Mouse (Mus musculus): ENCODE results near the gene Ttll3. TPM values are rescaled to one million over a fixed set of nuclear protein-coding genes. Genes with fewer than 3 reads are reported as not detected.
A peak's percentile ranks its signal among the peaks of the same experiment; 100 is the strongest.

Ttll3 gene
- polyA plus RNA-seq, 1 experiment from 2014 or later, result 7.4 TPM

DNA sequence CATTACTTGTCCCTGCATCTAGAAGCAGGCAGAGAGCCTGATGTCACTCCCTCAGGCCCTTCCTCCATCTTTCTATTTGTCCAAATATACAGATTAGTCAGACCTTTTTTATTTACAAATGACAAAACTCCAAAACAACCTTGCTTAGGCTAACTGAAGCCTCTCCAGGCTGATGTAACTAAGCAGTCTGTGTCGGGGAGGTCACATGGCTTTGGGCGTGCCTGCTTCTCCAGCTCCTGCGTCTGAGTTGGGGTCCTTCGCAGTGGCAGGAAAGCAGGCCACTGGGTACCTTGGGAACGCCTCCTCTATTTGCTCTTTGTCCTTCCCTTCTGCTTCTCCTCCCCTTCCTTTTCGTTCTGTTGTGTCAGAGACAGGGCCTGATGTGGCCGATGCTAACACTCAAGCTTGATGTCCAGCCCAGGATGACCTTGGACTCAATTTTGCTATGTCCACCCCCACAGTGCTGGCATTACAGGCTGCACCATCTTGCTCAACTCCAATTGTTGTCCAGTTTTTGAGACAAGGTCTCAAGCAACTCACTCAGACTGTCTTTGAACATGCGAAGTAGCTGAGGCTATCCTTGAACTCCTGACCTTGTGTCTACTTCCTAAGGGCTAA, 24.4 kb upstream of the Ttll3 start:
- Histone ChIP-seq H3K4me3 (no peak overlapping the region), H3K27me3 (ENCODE audit: insufficient read depth, poor library complexity, severe bottlenecking) (no peaks in the 10 kb centered on the region), H3K9me3 (no peaks in the 10 kb centered on the region), H3K36me3 (peaks cover 30% of the 10 kb centered on the region), H3K27ac (no peak overlapping the region), H3K4me1 (replicated peaks) (no peaks in the 10 kb centered on the region)
- DNase-seq (ENCODE audit: low spot score), result no peak
- 69% methylated on average over 8 of the region's 8 CpGs for WGBS

DNA sequence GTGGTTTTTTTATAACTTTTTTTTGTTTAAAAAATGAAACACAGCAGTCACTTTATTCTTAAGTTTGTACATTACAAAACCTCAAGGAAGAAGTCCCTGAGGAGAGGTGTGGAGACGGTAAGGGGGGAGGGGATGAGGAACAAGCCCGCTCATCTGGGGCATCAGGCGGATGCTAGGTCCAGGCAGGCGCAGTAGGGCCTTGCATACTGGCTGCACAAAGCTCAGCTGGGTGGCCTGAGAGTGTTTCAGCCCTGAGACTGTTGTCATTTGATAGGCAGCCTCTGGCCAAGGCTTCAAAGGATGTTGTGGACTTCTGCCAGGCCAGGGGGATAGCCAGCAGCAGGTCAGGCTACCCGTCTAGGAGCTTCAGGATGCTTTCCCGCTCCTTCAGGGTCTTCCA, 22.4 kb upstream of the Ttll3 start:
- H3K27ac ChIP-seq, result no peak overlapping the region
- no peaks in the 10 kb centered on the region for H3K27me3 ChIP-seq (ENCODE audit: insufficient read depth, poor library complexity, severe bottlenecking)
- peaks cover 50% of the 10 kb centered on the region for H3K36me3 ChIP-seq
- 92% methylated on average over 6 of the region's 6 CpGs for WGBS
- H3K4me3 ChIP-seq, result no peak overlapping the region
- no peak for DNase-seq (ENCODE audit: low spot score)
- H3K4me1 ChIP-seq (replicated peaks), result no peaks in the 10 kb centered on the region
- H3K9me3 ChIP-seq, result no peaks in the 10 kb centered on the region

DNA sequence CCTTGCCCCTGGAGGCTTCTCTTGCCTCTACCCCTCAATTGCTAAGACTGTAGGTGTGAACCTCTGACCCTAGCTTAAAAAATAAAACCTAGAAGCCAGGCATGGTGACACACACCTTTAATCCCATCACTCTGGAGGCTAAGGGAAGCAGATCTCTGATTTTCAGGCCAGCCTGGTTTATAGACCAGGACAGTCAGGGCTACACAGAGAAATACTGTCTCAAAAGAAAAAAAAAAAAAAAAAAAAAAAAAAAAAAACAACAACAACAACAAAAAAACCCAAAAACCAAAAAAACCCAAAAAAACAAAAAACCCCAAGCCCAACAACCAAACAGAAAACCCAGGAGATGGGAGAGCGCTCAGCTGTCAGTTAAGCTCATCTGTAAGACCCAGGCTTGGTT, 21.5 kb upstream of the Ttll3 start:
- H3K36me3 ChIP-seq, result peaks cover 59% of the 10 kb centered on the region
- no peak for DNase-seq (ENCODE audit: low spot score)
- H3K4me1 ChIP-seq (replicated peaks), result no peaks in the 10 kb centered on the region
- H3K9me3 ChIP-seq, result no peaks in the 10 kb centered on the region
- WGBS, result 98% methylated on average over 1 of the region's 1 CpGs
- no peak overlapping the region for H3K4me3 ChIP-seq
- H3K27me3 ChIP-seq (ENCODE audit: insufficient read depth, poor library complexity, severe bottlenecking), result no peaks in the 10 kb centered on the region
- no peak overlapping the region for H3K27ac ChIP-seq

DNA sequence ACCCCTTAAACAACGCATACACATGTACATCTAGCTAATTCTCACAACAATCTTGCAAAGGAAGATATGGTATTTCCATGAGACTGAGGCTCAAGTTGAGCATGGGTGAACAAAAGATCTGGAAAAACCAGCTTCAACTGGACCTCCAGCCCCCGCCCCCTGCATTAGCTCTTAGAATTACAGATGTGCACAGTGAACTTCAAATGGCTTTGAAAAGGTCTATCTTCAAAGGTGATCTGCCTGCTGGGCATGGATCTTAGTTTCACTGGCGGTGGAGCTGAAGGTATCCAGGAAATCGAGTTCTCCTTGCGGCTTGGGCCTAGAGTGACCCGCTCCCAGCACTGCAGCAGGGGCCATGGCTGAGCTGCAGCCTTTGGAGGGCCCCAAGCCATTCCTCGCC, 20.9 kb upstream of the Ttll3 start:
- no peaks in the 10 kb centered on the region for H3K4me1 ChIP-seq (replicated peaks)
- H3K36me3 ChIP-seq, result peaks cover 65% of the 10 kb centered on the region
- no peak overlapping the region for H3K27ac ChIP-seq
- no peaks in the 10 kb centered on the region for H3K27me3 ChIP-seq (ENCODE audit: insufficient read depth, poor library complexity, severe bottlenecking)
- WGBS, result 88% methylated on average over 7 of the region's 7 CpGs
- no peak overlapping the region for H3K4me3 ChIP-seq
- DNase-seq (ENCODE audit: low spot score), result no peak
- no peaks in the 10 kb centered on the region for H3K9me3 ChIP-seq

DNA sequence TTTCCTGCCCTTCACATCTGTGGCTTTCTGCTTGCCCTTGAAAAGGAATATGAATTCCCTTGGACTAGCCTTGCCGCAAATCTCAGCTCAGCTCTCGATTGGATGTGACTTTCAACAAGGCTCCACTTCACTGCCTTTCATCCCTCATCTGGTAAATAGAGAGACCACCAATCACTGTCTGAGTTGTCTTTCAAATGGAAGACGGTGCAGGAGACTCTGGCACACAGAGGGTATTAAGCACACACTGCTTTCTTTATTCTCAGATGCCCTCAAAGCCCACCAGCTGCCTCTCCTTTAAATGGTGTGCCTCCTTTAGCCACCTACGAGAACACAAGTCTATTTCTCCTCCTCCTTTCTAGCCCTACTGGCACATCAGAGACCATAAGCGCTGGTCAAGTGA, 20.5 kb upstream of the Ttll3 start:
- H3K36me3 ChIP-seq, result peaks cover 69% of the 10 kb centered on the region
- H3K4me1 ChIP-seq (replicated peaks), result no peaks in the 10 kb centered on the region
- no peak overlapping the region for H3K27ac ChIP-seq
- no peaks in the 10 kb centered on the region for H3K27me3 ChIP-seq (ENCODE audit: insufficient read depth, poor library complexity, severe bottlenecking)
- H3K4me3 ChIP-seq, result no peak overlapping the region
- 86% methylated on average over 5 of the region's 5 CpGs for WGBS
- DNase-seq (ENCODE audit: low spot score), result no peak
- no peaks in the 10 kb centered on the region for H3K9me3 ChIP-seq

DNA sequence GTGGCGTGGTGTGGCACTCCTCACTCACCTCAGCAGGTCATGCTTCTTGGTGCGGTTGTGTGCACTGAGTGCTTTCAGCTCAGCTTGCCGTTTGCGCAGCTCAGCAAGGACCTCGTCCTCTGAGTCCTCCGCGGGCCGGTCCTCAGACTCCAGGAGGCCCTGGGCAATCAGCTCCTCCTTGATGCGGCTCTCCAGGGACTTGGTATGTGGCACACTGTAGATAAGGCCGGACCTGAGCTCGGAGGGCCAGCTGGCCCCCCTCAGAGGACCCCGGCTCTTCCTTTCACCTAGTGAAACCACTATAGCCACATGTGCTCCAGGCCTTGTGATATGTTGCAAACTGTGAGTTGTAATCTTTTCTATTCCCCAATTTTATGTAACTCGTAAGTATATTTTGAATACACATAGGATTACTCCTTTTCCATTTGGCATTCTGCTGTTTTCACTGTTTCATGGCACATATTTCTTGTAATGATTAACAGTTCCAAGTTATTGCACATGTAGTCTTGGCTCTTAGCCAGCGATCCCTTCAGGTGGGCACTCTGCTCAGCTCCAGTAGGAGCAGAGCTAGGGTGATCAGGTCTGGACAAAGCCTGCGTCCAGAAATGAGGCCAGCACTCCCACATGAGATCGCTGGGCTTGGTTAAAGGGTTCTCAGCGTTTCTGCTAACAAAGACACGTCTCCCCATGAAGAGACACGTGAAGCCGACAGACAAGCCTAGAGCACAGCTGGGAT, 18.7 kb upstream of the Ttll3 start:
- Histone ChIP-seq H3K36me3 (peaks cover 87% of the 10 kb centered on the region), H3K27ac (no peak overlapping the region), H3K27me3 (ENCODE audit: insufficient read depth, poor library complexity, severe bottlenecking) (no peaks in the 10 kb centered on the region), H3K4me3 (no peak overlapping the region), H3K9me3 (no peaks in the 10 kb centered on the region), H3K4me1 (replicated peaks) (no peaks in the 10 kb centered on the region)
- 94% methylated on average over 20 of the region's 20 CpGs for WGBS
- DNase-seq (ENCODE audit: low spot score), result no peak

DNA sequence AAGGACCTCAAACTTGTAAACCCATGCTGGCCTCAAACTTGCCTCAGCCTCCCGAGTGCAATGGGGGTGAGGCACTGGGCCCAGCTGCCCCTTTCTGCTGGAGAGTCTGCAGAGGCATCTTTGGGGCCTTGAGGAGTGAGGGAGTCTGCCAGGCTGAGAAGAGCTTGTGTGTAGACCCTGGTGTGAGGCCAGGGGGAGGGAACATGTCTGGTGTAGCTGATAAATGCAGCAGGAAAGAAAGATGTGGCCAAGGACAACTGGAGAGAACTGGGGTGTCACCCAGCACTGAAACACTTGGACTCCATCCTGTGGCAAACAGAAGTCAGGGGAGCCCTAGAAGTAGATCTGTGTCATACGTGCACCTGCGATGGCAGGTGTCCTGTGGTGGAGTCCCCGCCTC, 15.6 kb upstream of the Ttll3 start:
- H3K9me3 ChIP-seq, result no peaks in the 10 kb centered on the region
- no peak overlapping the region for H3K27ac ChIP-seq
- peaks cover 75% of the 10 kb centered on the region for H3K36me3 ChIP-seq
- WGBS, result 94% methylated on average over 4 of the region's 4 CpGs
- DNase-seq (ENCODE audit: low spot score), result no peak
- H3K4me1 ChIP-seq (replicated peaks), result peaks cover 12% of the 10 kb centered on the region
- no peaks in the 10 kb centered on the region for H3K27me3 ChIP-seq (ENCODE audit: insufficient read depth, poor library complexity, severe bottlenecking)
- no peak overlapping the region for H3K4me3 ChIP-seq

DNA sequence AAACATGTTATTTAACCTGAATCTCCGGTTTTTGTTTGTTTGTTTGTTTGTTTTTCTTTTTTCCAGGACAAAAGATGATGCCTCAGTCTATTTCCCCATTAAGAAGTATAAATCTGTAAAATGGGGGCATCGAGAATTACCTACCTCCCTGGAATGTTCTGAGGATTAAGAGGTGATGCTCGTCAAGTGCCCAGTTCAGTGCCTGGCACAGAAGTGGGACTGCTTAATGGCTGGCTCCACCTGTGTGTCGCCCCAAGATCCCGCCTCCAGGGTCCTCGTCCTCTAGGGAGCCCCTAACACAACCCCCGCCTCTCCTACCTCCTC, 11.9 kb upstream of the Ttll3 start:
- no peaks in the 10 kb centered on the region for H3K27me3 ChIP-seq (ENCODE audit: insufficient read depth, poor library complexity, severe bottlenecking)
- no peaks in the 10 kb centered on the region for H3K9me3 ChIP-seq
- peak overlapping the region; percentile 99 for H3K27ac ChIP-seq
- 7% methylated on average over 7 of the region's 7 CpGs for WGBS
- DNase-seq (ENCODE audit: low spot score), result no peak
- H3K36me3 ChIP-seq, result peaks cover 62% of the 10 kb centered on the region
- H3K4me3 ChIP-seq, result peak overlapping the region; percentile 98
- peaks cover 27% of the 10 kb centered on the region for H3K4me1 ChIP-seq (replicated peaks)

DNA sequence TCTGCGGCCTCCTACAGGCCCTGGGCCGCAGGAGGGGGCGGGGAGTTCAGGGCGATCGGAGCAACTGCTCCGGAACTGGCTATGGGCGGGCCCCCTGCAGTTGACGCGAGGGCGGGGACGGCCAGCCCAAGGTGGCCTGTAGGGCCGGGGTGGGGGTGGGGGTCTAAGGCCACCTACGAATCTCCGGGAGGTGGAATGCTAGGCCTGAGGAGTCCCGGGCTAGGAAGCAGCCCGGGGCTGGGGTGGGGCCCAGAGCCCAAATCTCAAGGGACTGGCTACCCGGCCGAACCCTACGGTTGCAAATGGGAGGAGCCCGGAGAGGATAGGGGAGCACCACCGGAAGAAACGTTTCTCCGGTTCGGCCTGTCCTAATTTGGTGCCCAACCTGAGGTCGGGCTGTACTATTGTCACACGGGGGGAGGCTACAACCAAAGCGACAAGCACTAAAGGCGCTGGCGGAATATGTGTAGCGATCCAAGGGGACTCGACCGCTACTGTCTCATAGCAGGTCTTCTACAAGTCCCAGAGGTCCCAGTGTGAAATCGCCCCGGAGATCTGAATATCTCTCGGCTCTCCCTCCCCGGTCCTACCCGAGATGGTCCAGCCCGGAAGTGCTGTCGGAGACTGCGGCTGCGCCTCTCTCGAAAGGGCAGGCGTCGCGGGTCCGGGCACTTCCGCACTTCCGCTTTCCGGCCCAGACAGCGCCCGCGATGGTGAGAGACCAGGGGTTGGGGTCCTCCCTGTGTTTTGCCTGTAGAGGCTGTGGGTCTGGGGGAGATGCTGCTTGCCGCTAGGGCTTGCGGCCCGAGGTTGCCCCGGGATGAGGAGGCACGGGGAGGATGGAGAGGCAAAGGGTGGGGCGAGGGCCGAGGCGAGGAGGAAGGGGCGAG, 11.3 kb upstream of the Ttll3 start, which contains the start of the genes Tada3 and Arpc4:
Gene Tada3 (minus strand): TSS at position 388 of the 890 bp plus-strand sequence.
Gene Arpc4 (plus strand): TSS at position 620 of the 890 bp plus-strand sequence.
- WGBS, result under 1% methylated on average over 61 of the region's 61 CpGs
- Histone ChIP-seq H3K36me3 (peaks cover 62% of the 10 kb centered on the region), H3K9me3 (no peaks in the 10 kb centered on the region), H3K27me3 (ENCODE audit: insufficient read depth, poor library complexity, severe bottlenecking) (no peaks in the 10 kb centered on the region), H3K27ac (peak within 1 kb of the TSS; percentile 99), H3K4me1 (replicated peaks) (peaks cover 27% of the 10 kb centered on the region), H3K4me3 (peak within 1 kb of the TSS; percentile 98)
- peak; percentile 93 for DNase-seq (ENCODE audit: low spot score)

DNA sequence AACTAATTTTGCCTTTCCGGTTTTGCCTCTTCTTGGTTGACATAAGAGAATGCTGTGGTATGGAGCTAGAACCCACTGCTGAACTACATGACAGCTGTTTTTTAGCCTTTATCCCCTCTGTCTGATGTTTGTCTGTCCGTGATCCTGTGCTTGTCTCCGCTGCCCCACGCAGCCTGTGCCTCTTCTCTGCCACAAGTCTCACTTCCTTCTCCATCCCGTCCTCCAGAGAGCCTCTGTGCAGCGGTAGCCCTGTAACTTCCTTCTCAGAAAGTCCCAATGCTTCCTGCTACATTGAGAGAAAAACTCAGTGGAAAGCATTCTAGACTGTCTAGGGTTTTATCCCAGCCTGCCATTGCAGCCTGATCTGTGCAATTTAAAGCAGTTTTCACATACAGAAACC, 9.8 kb upstream of the Ttll3 start:
- peaks cover 62% of the 10 kb centered on the region for H3K36me3 ChIP-seq
- 89% methylated on average over 6 of the region's 6 CpGs for WGBS
- H3K27me3 ChIP-seq (ENCODE audit: insufficient read depth, poor library complexity, severe bottlenecking), result no peaks in the 10 kb centered on the region
- H3K9me3 ChIP-seq, result no peaks in the 10 kb centered on the region
- peak overlapping the region; percentile 98 for H3K4me3 ChIP-seq
- H3K27ac ChIP-seq, result no peak overlapping the region
- DNase-seq (ENCODE audit: low spot score), result no peak
- H3K4me1 ChIP-seq (replicated peaks), result peaks cover 27% of the 10 kb centered on the region

DNA sequence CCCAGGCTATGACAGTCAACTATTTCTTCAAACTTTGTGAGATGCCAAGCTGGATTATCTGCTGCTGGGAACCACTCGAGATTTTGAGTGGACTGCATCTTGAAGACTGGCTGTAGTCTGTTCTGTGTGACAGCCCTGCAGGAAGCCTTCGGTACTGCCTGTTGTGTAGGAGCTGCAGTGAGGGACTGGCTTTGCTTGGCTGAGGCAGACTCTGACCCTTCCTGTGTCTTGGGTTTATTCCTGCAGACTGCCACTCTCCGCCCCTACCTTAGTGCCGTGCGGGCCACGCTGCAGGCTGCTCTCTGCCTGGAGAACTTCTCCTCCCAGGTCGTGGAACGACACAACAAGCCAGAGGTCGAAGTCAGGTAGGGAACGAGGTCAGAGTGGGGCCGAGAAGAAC, 8.6 kb upstream of the Ttll3 start:
- Histone ChIP-seq H3K27ac (no peak overlapping the region), H3K27me3 (ENCODE audit: insufficient read depth, poor library complexity, severe bottlenecking) (no peaks in the 10 kb centered on the region), H3K4me1 (replicated peaks) (peaks cover 27% of the 10 kb centered on the region), H3K4me3 (no peak overlapping the region), H3K9me3 (no peaks in the 10 kb centered on the region), H3K36me3 (peaks cover 62% of the 10 kb centered on the region)
- WGBS, result 90% methylated on average over 11 of the region's 11 CpGs
- DNase-seq (ENCODE audit: low spot score), result no peak

DNA sequence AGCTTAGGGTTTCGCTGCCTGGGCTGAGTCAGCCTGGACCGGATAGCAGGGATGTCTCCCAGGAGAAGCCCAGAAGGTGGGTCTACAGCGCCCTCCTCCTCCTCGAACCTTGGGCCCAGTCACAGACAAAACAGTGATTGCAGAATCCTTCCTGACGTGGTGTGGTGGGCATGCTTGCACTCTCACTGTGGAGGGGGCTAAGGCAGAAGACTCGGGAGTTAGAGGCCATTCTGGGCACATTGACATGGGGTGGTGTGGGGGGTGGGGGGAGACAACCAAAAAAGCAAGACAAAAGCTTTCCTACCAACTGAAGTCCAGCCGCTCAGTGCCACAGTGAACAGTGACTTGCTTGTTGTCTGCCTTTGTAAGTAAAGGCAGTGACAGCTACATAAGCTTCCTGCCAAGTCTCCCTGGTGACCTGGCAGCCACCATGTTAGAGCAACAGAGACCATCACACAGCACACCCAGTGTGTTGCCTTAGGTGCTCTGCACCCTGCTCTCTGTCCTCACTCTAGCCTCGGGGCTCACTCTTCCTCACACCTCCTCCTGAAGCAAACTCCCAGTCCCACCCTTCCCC, 4.6 kb upstream of the Ttll3 start:
- Histone ChIP-seq H3K27ac (no peak overlapping the region), H3K27me3 (ENCODE audit: insufficient read depth, poor library complexity, severe bottlenecking) (no peaks in the 10 kb centered on the region), H3K9me3 (no peaks in the 10 kb centered on the region), H3K4me3 (no peak overlapping the region), H3K4me1 (replicated peaks) (peaks cover 5% of the 10 kb centered on the region), H3K36me3 (peaks cover 97% of the 10 kb centered on the region)
- DNase-seq (ENCODE audit: low spot score), result no peak
- 91% methylated on average over 8 of the region's 8 CpGs for WGBS
